Mouse (Mus musculus) E14TG2a.4 (cell line): ENCODE measurements around the gene Gm29666.

Experiments used
- H3K27me3 ChIP-seq: 2 replicates; pipeline ENCODE4 v1.6.1; 2014; ENCODE audit warnings: low read length, control low read depth; ENCODE audit not compliant: insufficient read depth
- H3K36me3 ChIP-seq: 2 replicates; pipeline ENCODE4 v1.6.1; 2014; ENCODE audit warnings: low read length, control low read depth; ENCODE audit not compliant: insufficient read depth
- H3K4me1 ChIP-seq: replicated peaks from 2 replicates; pipeline ENCODE4 v1.6.1; 2014; ENCODE audit warnings: low read depth, low read length, control low read depth
- H3K4me3 ChIP-seq: replicated peaks from 2 replicates; pipeline ENCODE4 v1.5.1; 2014; ENCODE audit warnings: mild to moderate bottlenecking, low read length
- H3K9me3 ChIP-seq: 2 replicates; pipeline ENCODE4 v1.6.1; 2014; ENCODE audit warnings: low read length, control low read depth
- CTCF ChIP-seq: conservative IDR thresholded peaks from 2 replicates; pipeline ENCODE4 v1.5.1; 2014; ENCODE audit warnings: low read length
- NANOG ChIP-seq: IDR thresholded peaks from 2 replicates; pipeline ENCODE4 v1.6.1; 2014; ENCODE audit warnings: borderline replicate concordance, low read length, mixed read lengths
- POU5F1 ChIP-seq: IDR thresholded peaks from 2 replicates; pipeline ENCODE4 v1.6.1; 2014; ENCODE audit warnings: low read length, borderline replicate concordance

Gm29666 gene

GRCm38 (mm10) chr15:84953259-84953658 lies 33.4 kb upstream of the Gm29666 start:
- peaks cover 8% of the 10 kb centered on the region for H3K4me1 ChIP-seq
- no peaks in the 10 kb centered on the region for H3K9me3 ChIP-seq
- H3K4me3 ChIP-seq: no peak overlapping the region
- no peaks in the 10 kb centered on the region for H3K27me3 ChIP-seq
- H3K36me3 ChIP-seq: peaks cover 85% of the 10 kb centered on the region
- no peak for TF ChIP-seq CTCF
- TF ChIP-seq NANOG: no peak
- no peak for TF ChIP-seq POU5F1

GRCm38 (mm10) chr15:84950053-84950452 lies 30.2 kb upstream of the Gm29666 start:
- peaks cover 66% of the 10 kb centered on the region for H3K36me3 ChIP-seq
- TF ChIP-seq POU5F1 (no peak), NANOG (no peak), CTCF (no peak)
- H3K4me3 ChIP-seq: no peak overlapping the region
- peaks cover 14% of the 10 kb centered on the region for H3K4me1 ChIP-seq
- no peaks in the 10 kb centered on the region for H3K27me3 ChIP-seq
- H3K9me3 ChIP-seq: no peaks in the 10 kb centered on the region

- Histone ChIP-seq H3K36me3 (peaks cover 64% of the 10 kb centered on the region), H3K4me1 (peaks cover 14% of the 10 kb centered on the region), H3K27me3 (no peaks in the 10 kb centered on the region), H3K9me3 (no peaks in the 10 kb centered on the region), H3K4me3 (no peak overlapping the region)
- TF ChIP-seq NANOG (no peak), CTCF (no peak), POU5F1 (no peak)
These were observed 29.2 kb upstream of the Gm29666 start for GRCm38 (mm10) chr15:84948990-84949389.

GRCm38 (mm10) chr15:84944319-84944718 lies 24.5 kb upstream of the Gm29666 start:
- H3K27me3 ChIP-seq: no peaks in the 10 kb centered on the region
- peaks cover 31% of the 10 kb centered on the region for H3K4me1 ChIP-seq
- no peak overlapping the region for H3K4me3 ChIP-seq
- H3K36me3 ChIP-seq: peaks cover 60% of the 10 kb centered on the region
- TF ChIP-seq NANOG (no peak), CTCF (no peak), POU5F1 (no peak)
- H3K9me3 ChIP-seq: no peaks in the 10 kb centered on the region

- Histone ChIP-seq H3K4me1 (peaks cover 29% of the 10 kb centered on the region), H3K4me3 (no peak overlapping the region), H3K36me3 (peaks cover 63% of the 10 kb centered on the region), H3K9me3 (no peaks in the 10 kb centered on the region), H3K27me3 (no peaks in the 10 kb centered on the region)
- TF ChIP-seq NANOG: no peak
- no peak for TF ChIP-seq POU5F1
- TF ChIP-seq CTCF: no peak
These were observed 22.9 kb upstream of the Gm29666 start for GRCm38 (mm10) chr15:84942647-84943285.

GRCm38 (mm10) chr15:84940102-84940501 lies 20.3 kb upstream of the Gm29666 start:
- Histone ChIP-seq H3K36me3 (peaks cover 89% of the 10 kb centered on the region), H3K27me3 (no peaks in the 10 kb centered on the region), H3K4me3 (no peak overlapping the region), H3K4me1 (peaks cover 45% of the 10 kb centered on the region), H3K9me3 (no peaks in the 10 kb centered on the region)
- TF ChIP-seq NANOG (no peak), POU5F1 (no peak), CTCF (no peak)

GRCm38 (mm10) chr15:84934901-84935300 lies 15.1 kb upstream of the Gm29666 start:
- TF ChIP-seq NANOG: no peak
- no peak for TF ChIP-seq POU5F1
- TF ChIP-seq CTCF: no peak

GRCm38 (mm10) chr15:84932351-84932750 lies 12.5 kb upstream of the Gm29666 start:
- no peaks in the 10 kb centered on the region for H3K9me3 ChIP-seq
- H3K36me3 ChIP-seq: peaks cover 100% of the 10 kb centered on the region
- H3K4me3 ChIP-seq: no peak overlapping the region
- H3K27me3 ChIP-seq: no peaks in the 10 kb centered on the region
- H3K4me1 ChIP-seq: peaks cover 55% of the 10 kb centered on the region
- no peak for TF ChIP-seq POU5F1
- TF ChIP-seq NANOG: no peak
- TF ChIP-seq CTCF: no peak

More at GRCm38 (mm10) chr15:84934901-84935300, 15.1 kb upstream of the Gm29666 start:
- Histone ChIP-seq H3K9me3 (no peaks in the 10 kb centered on the region), H3K36me3 (peaks cover 100% of the 10 kb centered on the region), H3K27me3 (no peaks in the 10 kb centered on the region), H3K4me3 (no peak overlapping the region), H3K4me1 (peaks cover 70% of the 10 kb centered on the region)

- Histone ChIP-seq H3K4me3 (peak overlapping the region; percentile 97; the same call in 1 of the 2 replicates), H3K4me1 (peaks cover 41% of the 10 kb centered on the region), H3K9me3 (no peaks in the 10 kb centered on the region), H3K36me3 (peaks cover 62% of the 10 kb centered on the region), H3K27me3 (no peaks in the 10 kb centered on the region)
- TF ChIP-seq CTCF: peak; percentile 30; the same call in 1 of the 2 replicates
- TF ChIP-seq POU5F1: no peak
These were observed 5.7 kb upstream of the Gm29666 start for GRCm38 (mm10) chr15:84925495-84926018.
